Mouse (Mus musculus) CH12.LX (cell line): ENCODE data around the gene Il9. TPM values are rescaled to one million over a fixed set of nuclear protein-coding genes. Genes with fewer than 3 reads are reported as not detected.
A peak's percentile ranks its signal among the peaks of the same experiment; 100 is the strongest.

Experiments
- DNase-seq: peaks from one replicate; pipeline ENCODE4 v3.0.0-alpha.2; 2013; ENCODE audit errors: extremely low read depth
- H3K27ac ChIP-seq: 2 replicates; pipeline ENCODE4 v1.5.1; 2012; ENCODE audit warnings: low read depth, mild to moderate bottlenecking, control low read depth, moderate library complexity; ENCODE audit not compliant: insufficient read depth
- H3K27me3 ChIP-seq: replicated peaks from 2 replicates; pipeline ENCODE3; 2012; ENCODE audit warnings: inconsistent platforms
- H3K36me3 ChIP-seq, 2 experiments: replicated peaks in 1 of 2; 2 replicates each; pipeline versions ENCODE3 to v1.6.1; 2012; ENCODE audit warnings: inconsistent platforms in 1 of 2, low read length in 1 of 2, mild to moderate bottlenecking in 1 of 2, mixed read lengths in 1 of 2, moderate library complexity in 1 of 2; ENCODE audit not compliant: control insufficient read depth in 1 of 2, insufficient read depth in 1 of 2
- H3K4me1 ChIP-seq, 2 experiments: 2 replicates each; pipeline ENCODE4 v1.6.1; 2012; ENCODE audit warnings: inconsistent platforms in 1 of 2, moderate library complexity in 1 of 2; ENCODE audit not compliant: insufficient read depth in 2 of 2, control insufficient read depth in 1 of 2
- H3K4me2 ChIP-seq: 2 replicates; pipeline ENCODE4 v1.6.1; 2012; ENCODE audit warnings: low read depth, mild to moderate bottlenecking, control low read depth; ENCODE audit not compliant: poor library complexity, insufficient read depth, severe bottlenecking
- H3K4me3 ChIP-seq, 3 experiments: fragments of 150-350 bp in 1 of 3; sonication (generic) in 1 of 3; replicated peaks in 1 of 3; 2 replicates each; pipeline versions ENCODE3 to v1.5.1; 2011 to 2012; ENCODE audit warnings: low read depth in 2 of 3, low read length in 2 of 3, mild to moderate bottlenecking in 2 of 3, moderate library complexity in 2 of 3, control low read depth in 1 of 3, improper control_type of control experiment in 1 of 3, inconsistent platforms in 1 of 3, mixed read lengths in 1 of 3; ENCODE audit not compliant: poor library complexity in 1 of 3
- H3K79me2 ChIP-seq: replicated peaks from 2 replicates; pipeline ENCODE4 v1.6.1; 2012; ENCODE audit warnings: mild to moderate bottlenecking, moderate library complexity; ENCODE audit not compliant: control insufficient read depth, poor library complexity, insufficient read depth, severe bottlenecking; ENCODE audit errors: extremely low read depth
- H3K9ac ChIP-seq: 2 replicates; pipeline ENCODE4 v1.6.1; 2012; ENCODE audit warnings: low read depth, mild to moderate bottlenecking, control low read depth, moderate library complexity; ENCODE audit not compliant: insufficient read depth
- H3K9me3 ChIP-seq: replicated peaks from 2 replicates; pipeline ENCODE3; 2012; ENCODE audit warnings: low read length, inconsistent platforms, mixed read lengths
- BHLHE40 ChIP-seq: IDR thresholded peaks from 2 replicates; pipeline ENCODE4 v1.6.1; 2011; ENCODE audit warnings: mild to moderate bottlenecking, low read depth, low read length, improper control_type of control experiment
- CHD1 ChIP-seq: IDR thresholded peaks from 2 replicates; pipeline ENCODE4 v1.6.1; 2012; ENCODE audit warnings: low read depth, low read length, improper control_type of control experiment, inconsistent platforms
- CHD2 ChIP-seq: IDR thresholded peaks from 2 replicates; pipeline ENCODE4 v1.6.1; 2011; ENCODE audit warnings: low read length, improper control_type of control experiment
- CTCF ChIP-seq, 2 experiments: IDR thresholded peaks in 1 of 2; conservative IDR thresholded peaks in 1 of 2; 2 replicates each; pipeline ENCODE4 v1.5.1; 2011 to 2012; ENCODE audit warnings: low read depth in 2 of 2, low read length in 2 of 2, improper control_type of control experiment in 1 of 2, inconsistent platforms in 1 of 2, mild to moderate bottlenecking in 1 of 2, moderate library complexity in 1 of 2
- ETS1 ChIP-seq: conservative IDR thresholded peaks from 2 replicates; pipeline ENCODE4 v1.6.1; 2012; ENCODE audit warnings: low read depth, mild to moderate bottlenecking, inconsistent platforms, low read length, improper control_type of control experiment, moderate library complexity
- GABPA ChIP-seq: IDR thresholded peaks from 2 replicates; pipeline ENCODE4 v1.6.1; 2012; ENCODE audit warnings: low read depth, low read length, improper control_type of control experiment, inconsistent platforms; ENCODE audit not compliant: insufficient replicate concordance
- IRF4 ChIP-seq: IDR thresholded peaks from 2 replicates; pipeline ENCODE4 v1.6.1; 2014; ENCODE audit warnings: low read depth, mild to moderate bottlenecking, inconsistent platforms, low read length, improper control_type of control experiment
- KAT2A ChIP-seq: IDR thresholded peaks from 2 replicates; pipeline ENCODE4 v1.6.1; 2012; ENCODE audit warnings: low read length, improper control_type of control experiment, inconsistent platforms; ENCODE audit not compliant: insufficient replicate concordance
- MXI1 ChIP-seq: IDR thresholded peaks from 2 replicates; pipeline ENCODE4 v1.6.1; 2011; ENCODE audit warnings: mild to moderate bottlenecking, low read depth, low read length, improper control_type of control experiment
- MYC ChIP-seq: IDR thresholded peaks from 2 replicates; pipeline ENCODE4 v1.6.1; 2011; ENCODE audit warnings: low read depth, mild to moderate bottlenecking, improper control_type of control experiment, low read length
- PAX5 ChIP-seq: IDR thresholded peaks from 2 replicates; pipeline ENCODE4 v1.6.1; 2012; ENCODE audit warnings: low read length, inconsistent platforms, mixed read lengths
- POLR2A ChIP-seq: IDR thresholded peaks from 2 replicates; pipeline ENCODE4 v1.6.1; 2011; ENCODE audit warnings: low read depth, mild to moderate bottlenecking, improper control_type of control experiment, low read length
- RAD21 ChIP-seq: IDR thresholded peaks from 2 replicates; pipeline ENCODE4 v1.6.1; 2011; ENCODE audit warnings: low read depth, mild to moderate bottlenecking, low read length, improper control_type of control experiment, moderate library complexity
- RCOR1 ChIP-seq: conservative IDR thresholded peaks from 2 replicates; pipeline ENCODE4 v1.6.1; 2012; ENCODE audit warnings: low read depth, mild to moderate bottlenecking, inconsistent platforms, low read length, improper control_type of control experiment
- SIN3A ChIP-seq: IDR thresholded peaks from 2 replicates; pipeline ENCODE4 v1.6.1; 2012; ENCODE audit warnings: low read length, improper control_type of control experiment, inconsistent platforms
- SMC3 ChIP-seq: IDR thresholded peaks from 2 replicates; pipeline ENCODE4 v1.6.1; 2011; ENCODE audit warnings: low read depth, low read length, improper control_type of control experiment
- TBP ChIP-seq: conservative IDR thresholded peaks from 2 replicates; pipeline ENCODE4 v1.6.1; 2011; ENCODE audit warnings: low read depth, low read length, improper control_type of control experiment
- UBTF ChIP-seq: IDR thresholded peaks from 2 replicates; pipeline ENCODE4 v1.6.1; 2012; ENCODE audit warnings: low read depth, mild to moderate bottlenecking, inconsistent platforms, low read length, improper control_type of control experiment, moderate library complexity
- ZMIZ1 ChIP-seq: IDR thresholded peaks from 2 replicates; pipeline ENCODE4 v1.6.1; 2012; ENCODE audit warnings: low read depth, mild to moderate bottlenecking, inconsistent platforms, low read length, improper control_type of control experiment
- dilution Hi-C: fragments of 300-500 bp; cut with MboI; formaldehyde crosslinking; loops from 2 replicates; pipeline ENCODE4 v1.14.3; 2020; ENCODE audit warnings: low sequenced_read_pairs; ENCODE audit not compliant: extremely low pct_unique_long_range_greater_than_20kb, extremely low pct_ligation_motif_present
- in situ Hi-C: fragments of 300-500 bp; cut with MboI; formaldehyde crosslinking; loops from 3 replicates; pipeline ENCODE4 v1.14.3; 2019; ENCODE audit warnings: low sequenced_read_pairs, low pct_ligation_motif_present, low pct_unique_long_range_greater_than_20kb, mixed read lengths
- polyA plus RNA-seq: library from polyadenylated mRNA; unstranded; fragments of >175 nt; gene quantifications from 2 replicates; pipeline ENCODE4 v1.2.1, GENCODE M21; 2012; ENCODE audit warnings: low read depth; ENCODE audit not compliant: insufficient read length
- total RNA-seq, 2 experiments: library from RNA; depleted of rRNA; stranded (reverse); fragments of 300-350 nt in 1 of 2; fragments of >200 nt in 1 of 2; gene quantifications; 2 replicates each; pipeline ENCODE4 v1.2.3; 2012 to 2014

Gene Il9
- total and polyA plus RNA-seq, 3 experiments = not detected

DNA sequence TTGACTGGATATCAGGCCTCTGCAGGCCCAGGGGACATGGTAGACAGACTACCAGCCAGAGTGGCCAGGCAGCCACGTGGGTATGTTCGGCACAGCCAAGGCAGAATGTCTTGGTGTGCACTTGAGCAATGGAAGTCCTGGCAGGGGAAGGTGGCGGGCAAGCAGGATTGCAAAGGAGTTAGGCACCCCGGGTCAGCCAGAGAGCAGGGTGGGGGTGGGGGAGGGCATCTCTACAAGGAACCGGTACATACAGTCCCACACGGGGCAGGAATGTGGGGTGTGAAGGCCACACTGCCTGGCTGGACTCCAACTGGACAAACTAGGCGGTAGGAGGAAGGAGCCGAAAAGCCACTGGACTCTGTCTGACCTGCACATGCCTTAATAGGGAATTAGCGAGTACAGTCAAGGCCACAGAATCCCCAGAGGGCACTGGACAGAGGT lies 47.7 kb downstream of the Il9 start:
- dilution Hi-C loops = no loop called here
- Histone ChIP-seq H3K4me3 (no peak overlapping the region), H3K9me3 (no peaks in the 10 kb centered on the region), H3K4me1 (peaks cover 0 to 9% of the 10 kb centered on the region in 2 experiments; a peak in 3 of 4 replicates), H3K36me3 (no peaks in the 10 kb centered on the region), H3K27me3 (peaks cover 73% of the 10 kb centered on the region), H3K27ac (no peak overlapping the region), H3K79me2 (no peaks in the 10 kb centered on the region), H3K4me2 (no peak overlapping the region), H3K9ac (no peak overlapping the region)
- no peak for DNase-seq
- no peak for TF ChIP-seq KAT2A
- no peak for TF ChIP-seq SIN3A
- TF ChIP-seq POLR2A = no peak
- TF ChIP-seq RCOR1 = no peak
- no peak for TF ChIP-seq PAX5
- TF ChIP-seq GABPA = no peak
- TF ChIP-seq ETS1 = no peak
- TF ChIP-seq CHD1 = no peak
- TF ChIP-seq MYC = no peak
- TF ChIP-seq BHLHE40 = no peak
- no peak for TF ChIP-seq MXI1
- TF ChIP-seq SMC3 = no peak
- TF ChIP-seq TBP = no peak
- TF ChIP-seq ZMIZ1 = no peak
- no peak for TF ChIP-seq IRF4
- no peak for TF ChIP-seq CTCF (conservative IDR thresholded peaks at IDR 0.05 in 1 of 2, IDR thresholded peaks at IDR 0.05 in 1 of 2; ENCODE audit: low read depth in 2 of 2, low read length in 2 of 2)
- no peak for TF ChIP-seq CHD2
- in situ Hi-C loops = loop anchor here (5.0 kb wide), 2 partner anchors 152 to 237 kb away; no protein-coding TSS in a partner anchor

GRCm38 (mm10) chr13:56433466-56433865 lies 48.6 kb downstream of the Il9 start:
- in situ Hi-C loops = loop anchor here (5.0 kb wide), 2 partner anchors 151 to 236 kb away; no protein-coding TSS in a partner anchor
- H3K27ac ChIP-seq = no peak overlapping the region
- peaks cover 71% of the 10 kb centered on the region for H3K27me3 ChIP-seq
- no peak for TF ChIP-seq UBTF
- peak; percentile 56 for TF ChIP-seq RAD21
- TF ChIP-seq SMC3 = peak; percentile 51
- no peak for TF ChIP-seq BHLHE40
- peak; percentile 59 to 72 for TF ChIP-seq CTCF (conservative IDR thresholded peaks at IDR 0.05 in 1 of 2, IDR thresholded peaks at IDR 0.05 in 1 of 2; ENCODE audit: low read depth in 2 of 2, low read length in 2 of 2)
- no peaks in the 10 kb centered on the region for H3K36me3 ChIP-seq
- H3K4me1 ChIP-seq = peaks cover 0 to 9% of the 10 kb centered on the region in 2 experiments; a peak in 3 of 4 replicates
- H3K4me2 ChIP-seq = no peak overlapping the region
- H3K9ac ChIP-seq = no peak overlapping the region
- DNase-seq = peak; percentile 35
- H3K4me3 ChIP-seq = no peak overlapping the region
- no peaks in the 10 kb centered on the region for H3K9me3 ChIP-seq
- H3K79me2 ChIP-seq = no peaks in the 10 kb centered on the region
- dilution Hi-C loops = no loop called here
